Mouse (Mus musculus) cerebellum, adult 2 months (tissue): ENCODE data around the gene Dcaf17. TPM values are rescaled to one million over a fixed set of nuclear protein-coding genes. Genes with fewer than 3 reads are reported as not detected.

Source experiments
- DNase-seq, 2 experiments: peaks; one replicate each; pipeline ENCODE4 v3.0.0; 2021
- H3K27ac ChIP-seq: fragments of 200-500 bp; 2 replicates; pipeline ENCODE4 v1.5.1; 2012; ENCODE audit warnings: low read length, control low read depth, inconsistent platforms; ENCODE audit not compliant: insufficient read depth
- H3K27me3 ChIP-seq: fragments of 200-500 bp; 2 replicates; pipeline ENCODE4 v1.6.1; 2012; ENCODE audit warnings: inconsistent platforms, mild to moderate bottlenecking, low read length, moderate library complexity; ENCODE audit not compliant: control insufficient read depth, insufficient read depth
- H3K4me1 ChIP-seq: fragments of 200-500 bp; 2 replicates; pipeline ENCODE4 v1.6.1; 2011; ENCODE audit warnings: low read length; ENCODE audit not compliant: control insufficient read depth, insufficient read depth
- H3K4me3 ChIP-seq: fragments of 200-500 bp; replicated peaks from 2 replicates; pipeline ENCODE3; 2011; ENCODE audit warnings: mild to moderate bottlenecking, low read depth, low read length, control low read depth; ENCODE audit not compliant: insufficient read depth
- CTCF ChIP-seq: fragments of 200-500 bp; IDR thresholded peaks from 2 replicates; pipeline ENCODE4 v1.5.1; 2011; ENCODE audit warnings: low read depth, mild to moderate bottlenecking, control low read depth, low read length, moderate library complexity, borderline replicate concordance; ENCODE audit not compliant: insufficient read depth
- POLR2A ChIP-seq: fragments of 200-500 bp; IDR thresholded peaks from 2 replicates; pipeline ENCODE4 v1.6.1; 2011; ENCODE audit warnings: low read length, control low read depth, borderline replicate concordance; ENCODE audit not compliant: insufficient read depth
- WGBS: fragments of 180-500 bp; shearing (Covaris S2); methylation state at CpG from one replicate; pipeline ENCODE4 v1.1.7; 2018; 5-methylcytosine and 5-hydroxymethylcytosine counted together
- polyA plus RNA-seq: library from polyadenylated mRNA; depleted of rRNA; stranded (reverse); fragments of >200 nt; gene quantifications from 2 replicates; pipeline ENCODE4 v1.2.3, GENCODE M21; 2012

Dcaf17 gene
- polyA plus RNA-seq, 1 experiment = 7.4 TPM

GRCm38 (mm10) chr2:71090660-71091445 lies 35.7 kb downstream of the Dcaf17 start:
- DNase-seq = no peak
- H3K27ac ChIP-seq = no peak overlapping the region
- TF ChIP-seq POLR2A (no peak), CTCF (no peak)
- WGBS = 91% methylated on average over 4 of the region's 4 CpGs
- H3K27me3 ChIP-seq = no peaks in the 10 kb centered on the region
- no peak overlapping the region for H3K4me3 ChIP-seq
- H3K4me1 ChIP-seq = no peaks in the 10 kb centered on the region

DNA sequence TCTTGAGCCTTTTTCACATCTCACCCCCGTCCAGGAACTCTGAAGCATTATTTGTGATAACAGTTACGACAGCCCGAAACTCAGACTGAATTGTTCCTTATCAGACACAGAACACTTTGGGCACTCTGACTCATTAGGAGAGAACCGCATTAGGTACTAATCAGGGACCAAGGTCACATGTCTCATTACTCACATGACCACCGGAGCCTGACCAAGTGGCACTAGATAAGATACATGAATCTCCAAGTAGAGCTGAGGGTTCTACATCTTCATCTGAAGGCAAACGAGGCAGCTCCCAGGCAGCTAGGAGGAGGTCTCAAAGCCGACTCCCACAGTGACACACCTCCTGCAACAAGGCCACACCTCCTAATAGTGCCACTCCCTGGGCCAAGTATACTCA lies 41.0 kb downstream of the Dcaf17 start:
- WGBS = 86% methylated on average over 7 of the region's 7 CpGs

GRCm38 (mm10) chr2:71102621-71103291 lies 47.6 kb downstream of the Dcaf17 start:
- WGBS = 44% methylated on average over 10 of the region's 10 CpGs
- no peaks in the 10 kb centered on the region for H3K4me1 ChIP-seq
- H3K27ac ChIP-seq = no peak overlapping the region
- H3K27me3 ChIP-seq = no peaks in the 10 kb centered on the region
- TF ChIP-seq CTCF (no peak), POLR2A (no peak)
- DNase-seq = peak in 1 of 2 experiments; percentile 6
- H3K4me3 ChIP-seq = no peak overlapping the region

More for the DNA sequence above, 41.0 kb downstream of the Dcaf17 start:
- H3K27ac ChIP-seq = no peak overlapping the region
- no peaks in the 10 kb centered on the region for H3K27me3 ChIP-seq
- no peaks in the 10 kb centered on the region for H3K4me1 ChIP-seq
- no peak for DNase-seq
- TF ChIP-seq POLR2A = no peak
- no peak overlapping the region for H3K4me3 ChIP-seq

- no peak for TF ChIP-seq POLR2A
- TF ChIP-seq CTCF = no peak
- no peak overlapping the region for H3K27ac ChIP-seq
- WGBS = 90% methylated on average over 4 of the region's 4 CpGs
- no peaks in the 10 kb centered on the region for H3K27me3 ChIP-seq
- no peak overlapping the region for H3K4me3 ChIP-seq
- DNase-seq = no peak
- H3K4me1 ChIP-seq = no peaks in the 10 kb centered on the region
These were observed 48.2 kb downstream of the Dcaf17 start for GRCm38 (mm10) chr2:71103292-71103680.

GRCm38 (mm10) chr2:71104696-71105095 lies 49.6 kb downstream of the Dcaf17 start:
- Histone ChIP-seq H3K27me3 (no peaks in the 10 kb centered on the region), H3K27ac (no peak overlapping the region), H3K4me1 (no peaks in the 10 kb centered on the region), H3K4me3 (no peak overlapping the region)
- 49% methylated on average over 3 of the region's 3 CpGs for WGBS
- TF ChIP-seq CTCF (no peak), POLR2A (no peak)
- no peak for DNase-seq

DNA sequence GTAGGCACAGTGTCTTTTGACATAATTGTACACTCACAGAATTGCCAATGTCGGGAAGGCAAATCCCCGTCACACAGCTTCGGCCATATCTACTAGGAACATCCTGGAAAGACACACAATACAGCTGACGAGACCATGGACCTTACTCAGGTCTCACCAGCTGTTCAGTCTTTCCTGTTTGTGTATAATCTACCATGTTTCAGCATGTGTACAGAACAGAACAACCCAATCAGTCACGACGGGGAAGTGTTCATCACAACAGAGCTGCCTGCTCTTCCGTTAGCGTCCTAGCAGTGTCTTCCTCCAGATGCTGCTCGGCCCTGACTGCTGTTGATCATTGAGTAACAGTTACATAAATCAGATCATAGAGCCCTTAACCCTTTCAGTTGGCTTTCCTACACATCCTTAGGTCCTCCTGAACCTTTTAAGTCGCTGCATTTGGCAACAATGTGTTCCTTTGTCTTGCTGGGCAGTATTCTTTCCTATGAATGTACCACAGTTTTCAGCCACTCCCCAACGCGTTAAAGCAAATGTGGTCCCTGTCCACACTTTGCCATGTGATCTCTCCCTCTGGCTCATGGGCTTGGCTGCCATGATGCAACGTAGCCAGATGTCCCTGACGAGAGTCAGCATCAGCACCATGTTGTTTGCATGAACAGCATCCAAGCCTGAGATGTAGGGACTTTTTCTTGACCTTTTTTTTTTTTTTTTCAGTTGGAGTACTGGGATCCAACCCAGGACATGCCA lies 50.5 kb downstream of the Dcaf17 start:
- H3K4me1 ChIP-seq = no peaks in the 10 kb centered on the region
- H3K27ac ChIP-seq = no peak overlapping the region
- H3K4me3 ChIP-seq = no peak overlapping the region
- no peak for DNase-seq
- no peak for TF ChIP-seq CTCF
- TF ChIP-seq POLR2A = no peak
- H3K27me3 ChIP-seq = no peaks in the 10 kb centered on the region
- WGBS = 76% methylated on average over 14 of the region's 14 CpGs

DNA sequence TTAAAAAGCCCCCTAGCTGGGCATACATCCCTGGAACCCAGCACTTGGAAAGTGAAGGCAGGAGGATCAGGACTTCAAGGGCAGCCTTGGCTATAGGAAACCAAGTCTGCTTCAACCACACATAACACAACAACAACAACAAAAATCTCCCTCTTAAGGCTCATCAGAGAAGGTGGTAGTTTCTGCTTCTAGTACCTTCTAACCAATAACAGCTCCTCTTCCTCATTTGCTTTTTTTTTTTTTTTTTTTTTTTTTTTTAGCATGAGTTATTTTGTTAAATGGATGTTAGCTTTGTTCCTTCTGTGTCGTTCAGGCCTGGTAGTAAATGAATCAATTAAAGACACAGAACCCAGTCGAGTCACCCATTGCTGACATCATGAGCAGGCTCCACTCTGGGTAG lies 52.1 kb downstream of the Dcaf17 start:
- DNase-seq = no peak
- Histone ChIP-seq H3K4me1 (no peaks in the 10 kb centered on the region), H3K27ac (no peak overlapping the region), H3K4me3 (no peak overlapping the region), H3K27me3 (no peaks in the 10 kb centered on the region)
- WGBS = 85% methylated on average over 2 of the region's 2 CpGs
- TF ChIP-seq POLR2A (no peak), CTCF (no peak)

DNA sequence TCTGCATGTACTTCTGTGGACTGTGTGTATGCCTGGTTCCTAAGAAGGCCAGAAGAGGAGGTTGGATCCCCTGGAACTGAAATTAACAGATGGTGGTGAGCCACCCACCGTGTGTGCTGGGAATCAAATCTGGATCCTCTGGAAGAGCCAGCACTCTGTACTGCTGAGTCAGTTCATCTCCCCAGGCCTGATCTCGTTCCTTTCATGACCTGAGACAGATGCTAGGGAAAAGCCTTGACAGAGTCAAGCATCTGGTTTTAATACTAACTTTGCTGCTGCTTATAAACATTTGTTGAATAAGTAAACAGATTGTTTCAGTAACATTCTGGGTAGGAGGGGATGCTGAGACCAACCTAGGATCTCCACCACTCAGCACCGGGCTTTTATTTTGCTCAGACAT lies 53.4 kb downstream of the Dcaf17 start:
- Histone ChIP-seq H3K4me1 (no peaks in the 10 kb centered on the region), H3K4me3 (no peak overlapping the region), H3K27ac (no peak overlapping the region), H3K27me3 (no peaks in the 10 kb centered on the region)
- TF ChIP-seq CTCF (no peak), POLR2A (no peak)
- 51% methylated on average over 3 of the region's 3 CpGs for WGBS
- DNase-seq = no peak
